Mouse (Mus musculus): ENCODE measurements around the gene Gm11634.
A peak's percentile ranks its signal among the peaks of the same experiment; 100 is the strongest.
"Not testable (repeated sequence)": the region's sequence is repeated elsewhere in the genome, so short reads cannot be mapped to it uniquely, and the experiment has no call there.

Gm11634 gene

DNA sequence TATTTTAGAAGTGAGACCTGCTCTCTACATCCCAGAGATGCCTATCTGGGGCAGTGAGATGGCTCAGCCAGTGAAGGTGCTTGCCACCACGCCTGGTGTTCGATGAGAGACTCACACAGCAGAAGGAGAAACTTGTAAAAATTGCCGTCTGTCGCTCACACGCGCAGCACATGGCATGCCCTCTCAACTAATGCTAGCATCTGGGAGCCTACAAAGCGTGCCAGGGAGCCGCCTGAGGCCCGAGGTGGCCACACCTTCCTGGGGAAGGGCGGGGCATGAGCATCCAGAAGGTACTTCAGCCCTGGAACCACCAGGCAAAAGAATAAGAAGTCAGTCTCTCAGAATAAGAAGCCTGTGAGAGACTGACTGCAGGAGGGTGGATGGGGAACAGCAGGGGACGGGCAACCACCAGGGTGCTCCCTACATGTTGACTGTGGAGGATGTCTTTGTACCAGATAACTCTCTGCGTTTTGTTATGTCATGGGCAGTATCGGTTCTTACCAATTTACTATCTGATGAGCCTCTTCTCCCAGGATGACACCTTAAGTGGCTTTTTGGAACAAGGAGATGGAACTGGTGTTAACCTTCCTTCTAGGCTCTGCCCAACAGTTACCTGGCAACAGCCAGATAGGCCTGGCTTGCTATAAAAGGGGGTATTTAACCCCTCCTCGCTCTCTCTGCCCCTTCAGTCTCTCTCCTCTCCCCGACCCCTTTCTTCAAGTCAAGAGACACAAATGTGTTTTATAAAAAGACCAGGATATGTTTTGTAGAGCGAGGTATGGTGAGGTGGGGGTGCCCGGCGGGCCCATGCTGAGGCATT, 18.1 kb upstream of the Gm11634 start:
- peak in 1 of 2 experiments; percentile 29 for DNase-seq

DNA sequence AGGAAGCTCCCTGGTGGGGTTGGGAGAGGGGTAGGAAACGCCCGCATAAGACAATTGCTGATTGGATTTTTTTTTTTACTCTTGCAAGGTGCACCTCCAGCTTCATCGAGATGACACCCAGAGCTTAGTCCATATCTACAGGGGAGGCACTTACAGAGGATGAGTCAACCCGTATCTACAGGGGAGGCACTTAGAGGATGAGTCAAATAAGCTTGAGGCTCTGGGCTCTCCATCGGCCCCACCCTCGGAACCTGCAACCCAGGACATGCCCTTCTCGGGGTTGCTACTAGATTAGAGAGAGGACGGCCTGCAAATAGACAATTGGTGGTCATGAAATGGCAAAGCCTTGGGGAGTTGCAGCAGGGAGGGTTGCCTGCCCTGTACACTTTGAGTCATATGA, 17.0 kb upstream of the Gm11634 start:
- no peak for DNase-seq

DNA sequence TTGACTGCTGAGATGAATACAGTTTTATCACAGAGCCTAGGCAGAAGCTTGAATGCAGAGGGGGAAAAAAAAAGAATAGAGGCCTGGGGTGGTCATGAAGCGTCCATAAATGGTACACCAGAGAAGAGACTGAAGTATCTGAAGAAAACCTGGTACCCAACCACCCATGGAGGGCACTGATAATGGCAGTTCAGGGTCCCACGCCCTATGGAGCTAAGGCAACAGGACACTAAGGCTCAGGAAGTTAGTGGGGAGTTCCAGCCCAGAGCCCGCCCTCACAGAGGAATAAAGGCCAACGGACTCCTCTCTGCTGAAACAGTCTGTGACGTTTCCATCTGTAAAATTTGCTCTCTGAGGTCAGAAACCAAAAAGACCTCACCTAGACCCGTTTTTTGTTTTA, 16.3 kb upstream of the Gm11634 start:
- no peak for DNase-seq

DNA sequence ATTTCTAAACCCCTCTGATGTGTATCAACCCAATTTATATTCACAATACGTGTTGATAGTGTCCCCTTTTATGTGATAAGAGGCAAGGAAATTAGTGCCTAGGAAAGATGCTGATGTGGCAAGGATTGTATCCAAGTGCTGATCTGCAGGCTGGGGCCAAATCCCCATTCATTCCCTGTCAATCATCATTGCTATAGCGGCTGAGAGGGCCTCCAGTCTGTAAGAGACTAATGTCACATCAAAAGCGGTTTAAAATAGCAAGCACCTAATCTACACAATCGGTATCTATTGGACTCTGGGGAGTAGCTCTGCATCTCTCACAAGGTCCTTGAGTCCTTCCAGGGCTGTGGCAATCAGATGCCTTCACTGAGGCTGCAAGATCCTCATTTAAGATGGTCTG, 15.1 kb upstream of the Gm11634 start:
- DNase-seq: no peak

DNA sequence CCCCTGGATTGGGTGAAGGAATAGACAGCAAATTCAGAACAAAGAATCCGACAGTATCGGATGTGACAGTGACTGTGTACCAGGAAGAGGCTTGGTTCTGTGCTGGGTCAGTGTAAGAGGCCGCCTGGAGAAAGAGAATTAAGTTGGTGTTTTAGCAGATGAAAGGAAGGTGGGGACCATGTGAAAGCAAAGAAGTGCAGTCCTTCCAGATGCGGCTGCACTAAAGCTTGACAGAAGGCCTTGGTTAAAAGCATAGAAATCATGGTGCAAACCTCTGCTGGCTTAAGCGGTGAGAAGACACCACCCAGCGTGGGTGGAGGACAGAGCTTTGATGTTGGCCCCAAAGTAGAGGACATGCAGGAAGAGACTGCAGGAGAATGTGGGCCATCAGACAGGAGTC, 14.5 kb upstream of the Gm11634 start:
- no peak for DNase-seq

DNA sequence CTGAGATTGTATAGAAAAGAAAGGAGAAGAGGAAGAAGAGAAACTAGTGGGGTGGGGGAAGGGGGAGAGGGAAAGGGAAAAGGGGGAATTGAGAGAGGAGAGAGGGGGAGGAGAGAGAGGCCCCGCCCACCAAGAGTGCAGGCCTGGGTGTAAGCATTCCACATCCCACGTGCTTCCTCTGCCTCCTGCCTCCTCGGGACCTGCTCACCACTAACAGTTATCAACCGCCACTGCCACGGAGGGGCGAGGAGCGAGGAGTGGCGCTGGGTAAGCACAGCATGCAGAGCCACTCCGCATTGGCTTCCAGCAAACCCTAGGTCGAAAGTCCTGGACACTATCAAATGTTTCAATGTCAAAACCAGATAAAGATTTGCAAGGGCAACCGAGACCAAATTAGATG, 11.4 kb upstream of the Gm11634 start:
- DNase-seq: no peak

DNA sequence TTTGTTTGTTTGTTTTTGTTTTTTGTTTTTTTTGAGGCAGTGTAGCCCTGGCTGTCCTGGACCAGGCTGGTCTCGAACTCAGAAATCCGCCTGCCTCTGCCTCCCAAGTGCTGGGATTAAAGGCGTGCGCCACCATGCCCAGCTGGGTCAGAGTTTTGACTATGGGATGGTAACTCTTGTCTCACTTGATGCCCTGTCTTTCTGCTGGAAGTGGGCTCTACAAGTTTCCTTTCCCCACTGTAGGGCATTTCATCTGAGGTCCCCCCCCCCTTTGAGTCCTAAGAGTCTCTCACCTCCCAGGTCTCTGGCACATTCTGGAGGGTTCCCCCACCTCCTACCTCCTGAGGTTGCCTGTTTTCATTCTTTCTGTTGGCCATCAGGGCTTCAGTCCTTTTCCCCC, 8.1 kb upstream of the Gm11634 start:
- not testable (repeated sequence) for DNase-seq

DNA sequence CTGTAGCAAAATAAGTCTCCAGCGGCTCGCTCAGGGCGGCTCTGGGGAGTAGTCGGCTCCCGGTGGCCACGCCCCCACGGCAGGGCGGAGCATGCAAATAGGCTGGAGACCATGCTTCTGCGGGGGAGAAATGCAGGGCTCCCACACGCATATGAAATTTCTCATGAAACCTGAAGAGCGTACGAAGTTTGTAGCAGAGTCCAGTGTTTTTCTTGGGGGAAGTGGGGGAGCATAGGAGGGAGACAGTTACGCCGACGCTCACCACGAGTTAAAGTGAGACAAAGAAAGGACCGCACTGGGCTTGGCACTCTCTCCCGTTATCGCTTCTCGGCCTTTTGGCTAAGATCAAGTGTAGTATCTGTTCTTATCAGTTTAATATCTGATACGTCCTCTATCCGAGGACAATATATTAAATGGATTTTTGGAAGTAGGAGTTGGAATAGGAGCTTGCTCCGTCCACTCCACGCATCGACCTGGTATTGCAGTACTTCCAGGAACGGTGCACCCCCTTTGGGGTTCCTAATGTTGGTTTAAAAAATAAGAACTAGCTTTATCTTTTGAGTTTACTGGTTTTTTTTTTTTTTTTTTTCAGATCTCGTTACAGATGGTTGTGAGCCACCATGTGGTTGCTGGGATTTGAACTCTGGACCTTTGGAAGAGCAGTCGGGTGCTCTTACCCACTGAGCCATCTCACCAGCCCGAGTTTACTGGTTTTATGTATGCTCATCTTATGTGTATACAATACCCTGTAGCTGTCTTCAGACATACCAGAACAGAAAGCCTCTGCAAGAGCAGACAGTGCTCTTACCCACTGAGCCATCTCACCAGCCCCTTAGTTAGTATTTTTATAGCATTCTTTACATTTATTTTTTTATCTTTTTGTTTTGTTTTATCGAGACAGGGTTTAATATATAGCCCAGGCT, 5.7 kb upstream of the Gm11634 start:
- DNase-seq: peak; percentile 73 to 75

DNA sequence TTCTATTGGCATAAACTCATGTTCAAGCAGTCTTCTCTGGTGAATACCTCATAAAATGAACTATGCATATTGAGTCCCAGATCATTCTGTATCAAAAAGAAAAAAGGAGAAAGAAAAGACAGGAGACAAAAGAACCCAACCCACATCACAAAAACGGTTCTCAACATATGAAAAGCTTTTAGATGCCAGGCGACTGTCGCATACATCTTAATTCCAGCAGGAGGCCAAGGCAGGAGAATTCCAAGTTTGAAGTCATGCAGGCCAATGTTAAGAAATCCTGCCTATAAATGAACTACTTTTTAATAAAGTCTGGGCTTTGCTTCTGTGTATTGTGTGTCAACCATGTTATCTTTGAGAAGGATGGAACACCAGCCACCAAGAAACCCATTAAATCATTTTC, 5.1 kb upstream of the Gm11634 start:
- DNase-seq: no peak

DNA sequence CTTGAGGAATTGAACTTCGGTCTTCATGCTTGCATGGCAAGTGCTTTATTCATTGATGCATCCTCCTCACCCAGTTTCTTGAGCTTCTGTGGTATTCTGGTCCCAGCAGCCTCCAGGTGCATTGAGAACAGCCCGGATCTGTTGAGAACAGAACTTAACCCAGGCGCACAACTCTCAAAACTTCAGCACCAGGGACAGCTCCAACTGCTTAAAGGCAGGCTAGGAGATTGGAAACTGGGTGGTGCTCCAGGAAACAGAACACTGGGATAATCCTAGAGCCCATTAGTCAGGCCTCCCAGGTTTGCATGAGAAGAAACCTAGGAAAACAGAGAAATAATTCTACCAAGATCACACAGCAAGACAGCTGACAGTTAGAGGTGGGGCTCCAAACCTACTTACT, 3.4 kb upstream of the Gm11634 start:
- no peak for DNase-seq

DNA sequence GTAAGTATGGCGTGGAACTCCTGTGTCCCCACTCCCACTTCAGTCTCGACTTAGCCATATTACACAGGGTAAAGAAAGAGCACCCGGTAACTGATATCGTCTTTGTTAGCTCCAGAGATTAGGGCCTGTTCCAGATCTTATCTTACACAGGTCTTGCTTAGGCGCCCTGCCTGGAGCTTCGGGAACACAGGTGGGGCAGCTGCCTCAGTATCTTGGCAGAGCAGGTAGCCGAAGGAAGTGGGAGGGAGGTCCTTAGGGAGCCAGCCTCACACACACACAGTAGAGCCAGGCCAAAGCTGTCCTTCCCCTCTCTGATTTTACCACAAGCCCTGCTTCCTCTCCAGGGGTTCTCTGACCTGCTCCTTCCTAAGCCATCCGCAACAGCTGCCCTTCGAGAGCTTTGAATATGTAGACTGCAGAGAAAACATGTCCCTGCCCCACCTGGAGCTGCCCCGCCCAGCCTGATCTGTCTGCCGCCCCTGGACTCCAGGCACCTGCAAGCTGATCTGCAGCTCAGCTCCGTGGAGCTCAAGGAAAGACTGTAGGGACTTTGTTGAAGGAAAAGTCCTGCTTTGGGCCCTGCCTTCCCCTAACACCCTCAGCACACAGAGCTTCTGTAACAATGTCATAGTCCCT, 8.9 kb downstream of the Gm11634 start:
- no peak for DNase-seq

DNA sequence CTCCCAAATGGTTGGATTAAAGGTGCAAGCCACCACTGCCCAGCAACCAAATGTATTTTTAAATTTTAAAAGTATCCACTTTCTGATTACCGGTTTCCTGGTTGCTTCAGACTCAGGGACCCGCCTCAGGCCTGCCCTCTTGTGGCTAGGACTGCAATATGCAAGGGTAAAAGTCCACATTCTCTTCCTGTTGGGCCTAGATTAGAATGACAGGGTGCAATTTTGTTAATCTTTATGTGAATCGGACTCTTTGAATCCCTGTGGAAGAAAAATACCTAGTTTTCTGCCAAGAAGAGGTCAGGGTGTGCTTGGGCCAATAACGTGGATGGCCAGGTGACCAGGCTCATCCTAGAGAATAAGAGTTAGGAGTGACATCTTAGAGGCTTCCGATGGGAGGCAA, 9.6 kb downstream of the Gm11634 start:
- DNase-seq: peak; percentile 68 to 73

DNA sequence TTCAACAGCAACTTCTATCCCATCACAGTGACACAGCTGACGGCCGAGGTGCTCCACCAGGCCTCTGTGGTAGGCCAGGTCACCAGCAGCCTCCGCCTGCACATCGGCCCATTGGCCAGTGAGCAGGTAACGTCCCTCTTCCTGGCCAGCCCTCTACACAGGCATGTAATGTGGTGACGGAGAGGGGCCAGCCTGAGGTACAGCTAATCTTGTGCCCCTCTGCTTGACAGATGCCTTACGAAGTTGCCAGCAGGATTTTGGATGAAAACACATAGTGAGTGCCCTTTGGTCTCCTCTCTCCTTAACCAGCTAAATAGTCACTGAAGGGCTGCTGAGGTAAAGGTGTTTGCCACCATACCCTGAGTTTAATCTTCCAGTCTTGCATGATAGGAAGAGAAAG, 10.2 kb downstream of the Gm11634 start:
- no peak for DNase-seq

DNA sequence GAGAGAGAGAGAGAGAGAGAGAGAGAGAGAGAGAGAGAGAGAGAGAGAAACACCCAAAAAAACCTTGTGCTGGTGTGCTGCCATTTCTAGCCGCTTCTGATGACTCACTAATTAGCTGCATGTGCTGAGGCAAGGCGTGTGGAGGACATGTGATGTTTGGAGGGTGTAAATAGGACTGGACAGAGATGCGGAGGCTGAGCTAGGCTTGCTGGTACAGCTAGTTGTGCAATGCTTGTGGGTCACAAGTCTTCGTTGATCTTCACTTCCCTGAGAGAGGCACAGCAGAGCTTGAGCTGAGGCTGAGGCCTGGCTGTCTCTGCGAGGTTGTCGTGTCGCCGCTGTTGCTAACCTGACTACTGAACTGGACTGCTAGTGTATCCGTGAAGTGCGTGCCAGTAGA, 11.4 kb downstream of the Gm11634 start:
- no peak for DNase-seq

DNA sequence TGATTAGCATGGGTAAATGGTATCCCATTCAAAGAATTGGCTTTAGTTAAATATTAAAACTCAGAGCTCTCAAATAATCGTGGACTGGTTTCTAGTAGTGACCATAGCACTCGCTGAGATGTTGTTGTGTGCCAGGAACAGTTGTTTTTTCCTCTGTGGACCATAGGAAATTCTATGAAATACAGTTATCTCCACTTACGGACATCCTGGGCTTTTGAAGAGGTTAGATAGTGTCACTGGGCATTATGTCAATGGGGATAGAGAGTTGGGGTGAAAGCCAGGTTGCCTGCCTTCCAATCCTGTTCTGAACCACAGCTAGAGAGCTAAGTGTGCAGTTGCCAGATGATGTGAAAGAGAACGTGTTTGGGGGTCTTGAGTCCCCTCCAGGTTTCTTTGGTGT, 13.3 kb downstream of the Gm11634 start:
- DNase-seq: no peak

DNA sequence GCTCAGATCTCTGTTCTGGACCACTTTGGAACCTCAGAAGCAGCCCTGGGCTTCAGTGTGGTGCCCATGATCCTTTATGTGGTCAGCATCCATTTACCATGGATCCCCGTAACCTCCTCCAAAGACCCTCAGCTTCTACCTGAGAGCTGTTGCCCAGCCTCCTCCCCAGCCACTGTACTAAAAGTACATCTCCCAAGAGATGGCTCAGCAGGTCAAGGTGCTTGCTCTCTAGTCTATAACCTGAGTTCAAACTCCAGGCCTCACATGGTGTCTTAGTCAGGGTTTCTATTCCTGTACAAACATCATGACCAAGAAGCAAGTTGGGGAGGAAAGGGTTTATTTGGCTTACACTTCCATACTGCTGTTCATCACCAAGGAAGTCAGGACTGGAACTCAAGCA, 14.0 kb downstream of the Gm11634 start:
- not testable (repeated sequence) for DNase-seq

DNA sequence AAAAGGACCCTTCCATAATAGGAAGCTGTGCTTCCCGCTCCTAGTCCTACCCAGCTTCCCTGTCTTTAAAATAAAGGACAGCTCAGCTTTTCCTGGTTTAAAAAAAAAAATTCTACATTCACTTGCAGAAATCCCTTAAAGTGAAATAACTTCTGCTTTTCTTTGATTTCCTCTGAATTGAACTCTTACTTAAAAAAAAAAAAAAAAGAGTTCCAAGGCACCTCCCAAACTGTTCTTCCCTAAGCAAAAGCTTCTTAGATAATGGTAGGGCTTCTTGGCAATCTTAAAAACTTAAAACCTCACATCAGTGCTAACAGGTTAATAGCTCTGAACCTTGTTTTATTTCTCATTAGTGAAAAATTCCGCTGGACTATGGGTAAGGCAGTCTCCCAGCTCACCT, 15.9 kb downstream of the Gm11634 start:
- DNase-seq: no peak

DNA sequence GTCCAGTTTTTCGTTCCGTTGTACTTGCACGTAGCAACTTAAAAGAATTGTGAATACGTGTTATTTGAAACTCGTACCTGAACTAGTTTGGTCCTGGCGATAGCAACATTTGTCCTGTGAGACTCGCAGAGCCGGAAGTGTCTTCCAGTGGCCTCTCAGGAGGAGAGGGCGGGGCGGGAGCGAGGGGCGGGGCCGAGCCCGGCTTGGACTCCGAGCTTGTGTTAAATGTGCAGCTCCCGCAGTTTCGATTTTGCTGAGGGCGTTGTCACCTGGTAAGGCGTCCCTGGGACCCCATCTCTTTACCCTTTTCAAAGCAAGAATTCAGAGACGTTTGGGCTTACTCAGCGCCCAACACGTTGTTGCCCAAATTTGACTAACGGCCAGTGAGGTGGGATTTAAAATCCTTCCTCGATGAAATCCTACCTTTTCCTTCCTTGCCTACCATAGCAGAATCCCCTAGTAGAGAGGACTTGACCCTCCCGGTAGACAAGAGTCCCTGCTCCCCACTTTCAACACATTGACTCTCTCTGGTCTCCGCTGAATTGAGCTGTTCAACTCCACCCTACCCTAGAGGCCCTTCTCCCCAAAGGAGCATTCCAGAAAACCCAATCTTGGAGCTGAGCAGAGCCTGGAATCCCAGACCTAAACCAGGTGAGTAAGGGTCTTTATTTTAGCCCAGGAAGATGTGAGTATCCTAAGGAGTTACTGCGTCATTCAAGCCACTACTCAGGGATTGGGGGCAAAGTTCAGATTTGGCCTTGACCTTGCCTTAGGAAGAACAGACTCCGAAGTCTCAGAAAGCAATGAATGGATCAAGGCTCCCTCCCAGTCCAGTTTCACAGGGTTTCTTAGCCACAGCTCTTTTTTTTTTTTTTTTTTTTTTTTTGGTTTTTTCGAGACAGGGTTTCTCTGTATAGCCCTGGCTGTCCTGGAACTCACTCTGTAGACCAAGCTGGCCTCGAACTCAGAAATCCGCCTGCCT, 16.7 kb downstream of the Gm11634 start, which contains the start of gene Tmem106a:
Gene Tmem106a (plus strand): TSS at position 189 of the 982 bp plus-strand sequence.
- peak; percentile 22 to 30 for DNase-seq

DNA sequence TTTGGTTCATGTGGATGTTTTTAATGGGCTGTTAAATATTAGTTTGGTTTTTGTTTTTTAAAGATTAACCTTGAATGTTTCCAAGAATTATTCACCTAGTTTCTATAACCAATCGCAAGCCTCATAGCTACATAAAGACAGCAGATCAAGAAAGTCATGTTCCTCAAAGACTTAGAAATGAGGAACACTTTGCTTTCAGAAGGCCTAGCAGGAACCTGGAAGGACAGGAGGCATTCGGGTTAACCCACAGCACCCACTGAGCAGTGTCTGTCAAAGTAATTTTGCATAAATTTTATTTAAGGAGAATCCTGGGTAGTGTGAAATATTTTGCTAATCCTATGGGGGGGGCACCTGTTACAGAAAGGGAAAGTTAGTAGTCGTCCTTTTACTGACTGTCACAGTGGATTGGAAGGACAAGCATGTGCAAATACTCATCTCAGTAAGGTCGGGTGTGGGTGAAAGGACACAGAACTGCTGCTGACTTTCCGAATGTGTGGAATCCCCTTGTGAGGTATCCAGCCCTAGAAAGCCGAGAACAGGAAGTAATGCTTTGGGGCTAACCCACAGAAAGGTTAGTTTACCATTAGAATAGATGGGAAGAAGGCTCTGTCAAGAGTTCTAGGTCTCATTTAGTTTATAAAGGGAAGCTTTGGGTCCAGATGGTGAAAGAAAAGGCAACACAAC, 17.8 kb downstream of the Gm11634 start:
- no peak for DNase-seq

DNA sequence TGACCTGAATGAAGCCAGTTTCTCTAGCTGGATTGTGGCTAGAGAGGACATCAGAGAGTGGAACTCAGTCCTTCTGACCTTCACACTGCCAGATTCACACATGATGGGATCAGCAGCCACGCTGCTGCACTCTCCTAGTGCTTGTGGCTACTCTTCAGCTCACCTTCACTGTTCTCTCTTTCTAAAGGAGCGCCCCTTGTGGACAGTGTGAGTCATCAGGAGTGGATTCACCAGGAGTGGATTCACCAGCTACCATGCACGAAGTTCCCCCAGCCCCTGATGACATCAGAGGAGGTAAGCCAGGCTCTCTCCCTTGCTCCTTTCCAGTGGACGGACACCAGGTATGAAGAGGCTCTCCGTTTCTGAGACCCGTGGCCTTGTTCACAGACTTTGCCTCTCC, 22.9 kb downstream of the Gm11634 start:
- DNase-seq: no peak

DNA sequence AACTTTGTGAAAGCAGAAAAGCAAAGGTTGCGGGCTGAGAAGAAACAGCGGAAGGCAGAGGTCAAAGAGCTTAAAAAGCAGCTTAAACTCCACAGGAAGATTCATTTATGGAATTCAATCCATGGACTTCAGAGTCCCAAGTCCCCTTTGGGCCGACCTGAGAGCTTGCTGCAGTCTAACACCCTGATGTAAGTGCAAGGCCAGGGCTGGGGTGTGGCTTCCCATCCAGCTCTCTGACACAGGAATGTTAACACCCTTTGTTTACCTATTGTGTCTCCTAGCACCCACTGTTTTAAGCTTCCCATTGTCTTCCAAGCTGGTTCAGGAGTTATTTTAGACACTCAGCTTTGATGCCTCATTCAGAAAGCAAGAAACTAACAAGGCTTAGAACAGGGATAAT, 30.6 kb downstream of the Gm11634 start:
- DNase-seq: no peak

DNA sequence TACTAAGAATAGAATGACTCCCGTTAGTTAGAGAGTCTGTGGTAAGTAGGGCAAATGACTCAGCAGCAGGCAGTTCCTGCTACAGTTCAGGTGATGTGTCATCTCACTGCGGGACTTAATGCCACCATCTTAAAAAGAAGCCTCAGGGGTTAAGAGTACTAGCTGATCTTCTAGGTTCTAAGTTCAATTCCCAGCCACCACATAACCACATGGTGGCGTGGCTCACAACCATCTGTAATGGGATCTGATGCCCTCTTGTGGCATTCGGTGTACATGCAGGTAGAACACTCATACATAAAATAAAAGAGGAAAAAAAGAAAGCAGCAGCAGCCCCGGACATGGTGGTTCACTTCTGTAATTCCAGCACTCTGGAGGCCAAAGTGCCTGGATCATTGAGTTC, 36.7 kb downstream of the Gm11634 start:
- peak; percentile 60 to 72 for DNase-seq
